Mouse (Mus musculus) forebrain, embryonic 12.5 days (tissue): ENCODE results near the gene Mpp3. TPM values are rescaled to one million over a fixed set of nuclear protein-coding genes. Genes with fewer than 3 reads are reported as not detected.

ENCODE experiments used
- ATAC-seq: fragments of 200-750 bp; cut with Nextera tagmentation; 2 replicates; pipeline ENCODE4 v1.8.0; 2017; ENCODE audit warnings: moderate TSS enrichment; ENCODE audit not compliant: low FRiP score
- H3K27ac ChIP-seq: fragments of 300-500 bp; sonication (generic); 2 replicates; pipeline ENCODE4 v1.5.1; 2016; ENCODE audit warnings: mild to moderate bottlenecking
- H3K27me3 ChIP-seq: fragments of 300-500 bp; sonication (generic); 2 replicates; pipeline ENCODE4 v1.6.1; 2016; ENCODE audit warnings: mild to moderate bottlenecking
- H3K36me3 ChIP-seq: fragments of 300-500 bp; sonication (generic); replicated peaks from 2 replicates; pipeline ENCODE4 v1.6.1; 2016; ENCODE audit warnings: mild to moderate bottlenecking
- H3K4me1 ChIP-seq: fragments of 300-500 bp; sonication (generic); 2 replicates; pipeline ENCODE4 v1.6.1; 2016
- H3K4me2 ChIP-seq: fragments of 300-500 bp; sonication (generic); 2 replicates; pipeline ENCODE4 v1.6.1; 2016; ENCODE audit warnings: mild to moderate bottlenecking, moderate library complexity
- H3K4me3 ChIP-seq: fragments of 300-500 bp; sonication (generic); replicated peaks from 2 replicates; pipeline ENCODE4 v1.5.1; 2016; ENCODE audit warnings: mild to moderate bottlenecking
- H3K9ac ChIP-seq: fragments of 300-500 bp; sonication (generic); 2 replicates; pipeline ENCODE4 v1.6.1; 2016; ENCODE audit warnings: mild to moderate bottlenecking
- H3K9me3 ChIP-seq: fragments of 300-500 bp; sonication (generic); 2 replicates; pipeline ENCODE4 v1.6.1; 2016
- WGBS: fragments of 180-500 bp; shearing (Covaris S2); methylation state at CpG from one replicate; pipeline ENCODE4 v1.1.7; 2016; 5-methylcytosine and 5-hydroxymethylcytosine counted together
- polyA plus RNA-seq: library from polyadenylated mRNA; unstranded; fragments of >200 nt; fragmentation: Nextera tagmentation; extraction: Ambion mirVana; gene quantifications from 2 replicates; pipeline ENCODE4 v1.2.1, GENCODE M21; 2016

Gene Mpp3
- polyA plus RNA-seq, 1 experiment from 2014 or later = 35.7 TPM

- no peak overlapping the region for H3K4me3 ChIP-seq
- no peak overlapping the region for H3K9ac ChIP-seq
- no peak overlapping the region for H3K4me2 ChIP-seq
- WGBS = 50% methylated on average over 4 of the region's 4 CpGs
- no peak for ATAC-seq
- H3K9me3 ChIP-seq = no peaks in the 10 kb centered on the region
- H3K27ac ChIP-seq = no peak overlapping the region
- 0 out of 2 replicates have a peak, but pooled peaks cover 3% of the 10 kb centered on the region for H3K36me3 ChIP-seq
- 0 out of 2 replicates have a peak, but pooled peaks cover 3% of the 10 kb centered on the region for H3K27me3 ChIP-seq
- no peaks in the 10 kb centered on the region for H3K4me1 ChIP-seq
Observed at GRCm38 (mm10) chr11:102051954-102052353, 23.7 kb upstream of the Mpp3 start.

- H3K9me3 ChIP-seq = no peaks in the 10 kb centered on the region
- H3K4me3 ChIP-seq = no peak overlapping the region
- ATAC-seq = no peak
- H3K27ac ChIP-seq = no peak overlapping the region
- H3K4me2 ChIP-seq = no peak overlapping the region
- H3K36me3 ChIP-seq = no peaks in the 10 kb centered on the region
- H3K9ac ChIP-seq = no peak overlapping the region
- no peaks in the 10 kb centered on the region for H3K4me1 ChIP-seq
- WGBS = 75% methylated on average over 4 of the region's 4 CpGs
- H3K27me3 ChIP-seq = 0 out of 2 replicates have a peak, but pooled peaks cover 3% of the 10 kb centered on the region
Observed at GRCm38 (mm10) chr11:102051541-102051940, 23.3 kb upstream of the Mpp3 start.

GRCm38 (mm10) chr11:102049875-102050482 lies 21.7 kb upstream of the Mpp3 start:
- ATAC-seq = no peak
- 0 out of 2 replicates have a peak, but pooled peaks cover 3% of the 10 kb centered on the region for H3K27me3 ChIP-seq

DNA sequence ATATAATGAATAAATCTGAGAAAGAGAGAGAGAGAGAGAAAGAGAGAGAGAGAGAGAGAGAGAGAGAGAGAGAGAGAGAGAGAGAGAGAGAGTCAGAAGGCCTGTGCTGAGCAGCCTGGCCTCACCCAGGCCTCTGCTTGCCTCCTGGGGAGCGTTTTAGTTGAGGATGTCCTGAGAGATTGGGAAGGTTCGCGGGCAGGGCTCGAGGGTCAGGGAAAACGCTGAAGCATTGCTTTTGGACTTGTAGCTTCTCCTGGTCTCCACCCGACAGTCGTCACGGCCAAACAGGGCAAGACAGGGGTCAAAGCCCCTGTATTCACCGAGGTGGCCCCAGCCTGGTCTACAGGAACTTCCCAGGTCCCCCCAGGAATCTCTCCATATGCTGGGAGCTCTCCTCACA lies 18.3 kb upstream of the Mpp3 start:
- WGBS = 78% methylated on average over 9 of the region's 9 CpGs
- no peak for ATAC-seq
- Histone ChIP-seq H3K4me3 (no peak overlapping the region), H3K4me1 (no peaks in the 10 kb centered on the region), H3K27me3 (0 out of 2 replicates have a peak, but pooled peaks cover 3% of the 10 kb centered on the region), H3K4me2 (no peak overlapping the region), H3K27ac (no peak overlapping the region), H3K9ac (no peak overlapping the region), H3K9me3 (peaks cover 17% of the 10 kb centered on the region), H3K36me3 (no peaks in the 10 kb centered on the region)

More at GRCm38 (mm10) chr11:102049875-102050482, 21.7 kb upstream of the Mpp3 start:
- no peak overlapping the region for H3K9ac ChIP-seq
- H3K9me3 ChIP-seq = peaks cover 14% of the 10 kb centered on the region
- no peak overlapping the region for H3K4me2 ChIP-seq
- H3K27ac ChIP-seq = no peak overlapping the region
- H3K4me1 ChIP-seq = no peaks in the 10 kb centered on the region
- H3K36me3 ChIP-seq = no peaks in the 10 kb centered on the region
- 56% methylated on average over 14 of the region's 14 CpGs for WGBS
- no peak overlapping the region for H3K4me3 ChIP-seq

DNA sequence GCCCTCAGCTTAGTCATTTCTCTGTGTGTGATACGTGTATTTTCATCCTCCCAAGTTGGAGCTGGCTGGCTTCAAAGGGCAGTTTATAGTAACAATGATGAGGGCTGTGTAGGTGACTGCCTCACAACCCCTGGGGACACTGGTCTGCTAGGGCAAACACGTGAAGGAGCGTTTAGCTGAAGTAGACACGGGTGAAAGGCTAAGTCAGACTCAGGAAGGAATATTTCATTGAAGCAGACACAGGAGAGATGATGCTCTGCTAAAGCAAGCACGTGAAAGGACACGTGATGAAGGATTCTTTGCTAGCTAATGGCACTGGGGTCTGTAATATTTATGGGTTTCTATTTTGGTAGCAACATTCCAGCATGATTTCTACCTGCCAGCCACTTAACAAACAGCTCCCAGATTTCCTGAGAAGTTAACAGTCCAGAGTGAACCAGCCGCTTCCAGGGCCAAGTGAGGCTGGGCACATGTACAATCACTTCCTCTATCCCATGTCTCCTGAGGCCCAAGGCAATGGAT lies 16.5 kb upstream of the Mpp3 start:
- 88% methylated on average over 7 of the region's 7 CpGs for WGBS
- no peaks in the 10 kb centered on the region for H3K27me3 ChIP-seq
- H3K9ac ChIP-seq = no peak overlapping the region
- no peak overlapping the region for H3K4me2 ChIP-seq
- no peak overlapping the region for H3K4me3 ChIP-seq
- no peaks in the 10 kb centered on the region for H3K4me1 ChIP-seq
- H3K9me3 ChIP-seq = peaks cover 17% of the 10 kb centered on the region
- no peak overlapping the region for H3K27ac ChIP-seq
- no peak for ATAC-seq
- H3K36me3 ChIP-seq = no peaks in the 10 kb centered on the region

GRCm38 (mm10) chr11:102043381-102043780 lies 15.1 kb upstream of the Mpp3 start:
- Histone ChIP-seq H3K27ac (no peak overlapping the region), H3K4me2 (no peak overlapping the region), H3K36me3 (no peaks in the 10 kb centered on the region), H3K9ac (no peak overlapping the region), H3K9me3 (peaks cover 17% of the 10 kb centered on the region), H3K4me3 (no peak overlapping the region), H3K27me3 (no peaks in the 10 kb centered on the region), H3K4me1 (no peaks in the 10 kb centered on the region)
- no peak for ATAC-seq
- 84% methylated on average over 6 of the region's 6 CpGs for WGBS

DNA sequence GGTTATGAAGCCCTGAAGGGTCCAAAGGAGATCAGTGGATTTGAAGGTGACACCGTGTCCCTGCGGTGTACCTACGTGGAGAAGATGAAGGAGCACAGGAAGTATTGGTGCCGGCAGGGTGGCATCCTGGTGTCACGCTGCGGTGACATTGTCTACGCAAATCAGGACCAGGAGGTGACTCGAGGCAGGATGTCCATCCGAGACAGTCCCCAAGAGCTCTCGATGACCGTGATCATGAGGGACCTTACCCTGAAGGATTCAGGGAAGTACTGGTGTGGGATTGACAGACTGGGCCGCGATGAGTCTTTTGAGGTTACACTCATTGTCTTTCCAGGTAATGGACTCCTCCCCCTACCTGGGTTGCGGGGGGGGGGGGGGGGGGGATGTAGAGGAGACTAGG lies 14.7 kb upstream of the Mpp3 start:
- Histone ChIP-seq H3K4me1 (no peaks in the 10 kb centered on the region), H3K4me3 (no peak overlapping the region), H3K4me2 (no peak overlapping the region), H3K36me3 (no peaks in the 10 kb centered on the region), H3K27me3 (no peaks in the 10 kb centered on the region), H3K9ac (no peak overlapping the region), H3K27ac (no peak overlapping the region), H3K9me3 (peaks cover 17% of the 10 kb centered on the region)
- WGBS = 96% methylated on average over 13 of the region's 14 CpGs
- ATAC-seq = no peak

GRCm38 (mm10) chr11:102041350-102041949 lies 13.2 kb upstream of the Mpp3 start, which contains the start of gene Cd300lg:
Gene Cd300lg, plus strand, starts transcription at chr11:102041509.
- no peak for ATAC-seq
- H3K27me3 ChIP-seq = 0 out of 2 replicates have a peak, but pooled peaks cover 2% of the 10 kb centered on the region
- H3K4me3 ChIP-seq = no peak within 1 kb of the TSS
- 62% methylated on average over 5 of the region's 5 CpGs for WGBS
- H3K27ac ChIP-seq = no peak within 1 kb of the TSS
- H3K4me1 ChIP-seq = no peaks in the 10 kb centered on the region
- H3K9me3 ChIP-seq = peaks cover 17% of the 10 kb centered on the region
- H3K9ac ChIP-seq = no peak within 1 kb of the TSS
- H3K4me2 ChIP-seq = no peak within 1 kb of the TSS
- no peaks in the 10 kb centered on the region for H3K36me3 ChIP-seq

- H3K9ac ChIP-seq = no peak overlapping the region
- no peak overlapping the region for H3K4me3 ChIP-seq
- no peak overlapping the region for H3K4me2 ChIP-seq
- WGBS = 66% methylated on average over 4 of the region's 4 CpGs
- H3K27ac ChIP-seq = no peak overlapping the region
- H3K4me1 ChIP-seq = no peaks in the 10 kb centered on the region
- H3K9me3 ChIP-seq = peaks cover 10% of the 10 kb centered on the region
- ATAC-seq = no peak
- H3K36me3 ChIP-seq = no peaks in the 10 kb centered on the region
- 0 out of 2 replicates have a peak, but pooled peaks cover 2% of the 10 kb centered on the region for H3K27me3 ChIP-seq
Observed at GRCm38 (mm10) chr11:102040646-102041045, 12.4 kb upstream of the Mpp3 start.

GRCm38 (mm10) chr11:102040138-102040524 lies 11.9 kb upstream of the Mpp3 start:
- H3K9me3 ChIP-seq = peaks cover 5% of the 10 kb centered on the region
- H3K27me3 ChIP-seq = 0 out of 2 replicates have a peak, but pooled peaks cover 2% of the 10 kb centered on the region
- WGBS = under 1% methylated on average over 9 of the region's 9 CpGs
- no peaks in the 10 kb centered on the region for H3K4me1 ChIP-seq
- H3K4me3 ChIP-seq = no peak overlapping the region
- no peaks in the 10 kb centered on the region for H3K36me3 ChIP-seq
- no peak overlapping the region for H3K4me2 ChIP-seq
- peak; percentile 75; the same call in 1 of the 2 replicates for ATAC-seq
- no peak overlapping the region for H3K27ac ChIP-seq
- no peak overlapping the region for H3K9ac ChIP-seq

- H3K4me2 ChIP-seq = no peak overlapping the region
- no peaks in the 10 kb centered on the region for H3K36me3 ChIP-seq
- WGBS = 65% methylated on average over 13 of the region's 13 CpGs
- no peaks in the 10 kb centered on the region for H3K4me1 ChIP-seq
- H3K27ac ChIP-seq = no peak overlapping the region
- no peak overlapping the region for H3K9ac ChIP-seq
- 0 out of 2 replicates have a peak, but pooled peaks cover 2% of the 10 kb centered on the region for H3K27me3 ChIP-seq
- ATAC-seq = no peak
- 0 out of 2 replicates have a peak, but pooled peaks cover 1% of the 10 kb centered on the region for H3K9me3 ChIP-seq
- no peak overlapping the region for H3K4me3 ChIP-seq
Observed at GRCm38 (mm10) chr11:102039487-102040137, 11.4 kb upstream of the Mpp3 start.

DNA sequence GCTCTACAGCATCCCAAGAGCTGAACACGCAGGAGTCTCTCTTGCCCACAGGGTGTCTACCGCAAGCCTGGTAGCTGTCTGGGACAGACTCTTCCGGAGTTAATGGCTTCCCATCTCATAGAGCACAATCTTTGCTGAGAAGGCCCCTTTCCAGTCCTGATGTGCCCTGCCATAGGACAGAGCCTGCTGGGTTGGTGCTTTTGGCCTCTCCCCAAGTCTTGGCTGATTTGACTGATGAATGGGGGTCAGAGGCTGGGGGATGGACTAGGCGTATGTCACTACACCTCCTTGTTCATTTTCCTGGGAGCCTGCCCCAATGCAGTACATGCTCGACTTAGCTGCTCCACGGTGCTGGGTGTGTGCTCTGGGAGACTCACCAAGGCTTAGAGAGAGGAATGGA lies 9.5 kb upstream of the Mpp3 start:
- no peaks in the 10 kb centered on the region for H3K9me3 ChIP-seq
- H3K27ac ChIP-seq = no peak overlapping the region; the same call in 1 of the 2 replicates
- H3K4me3 ChIP-seq = no peak overlapping the region
- H3K27me3 ChIP-seq = peaks cover 6% of the 10 kb centered on the region; the same call in 1 of the 2 replicates
- no peaks in the 10 kb centered on the region for H3K36me3 ChIP-seq
- 87% methylated on average over 6 of the region's 6 CpGs for WGBS
- H3K9ac ChIP-seq = no peak overlapping the region
- H3K4me1 ChIP-seq = no peaks in the 10 kb centered on the region
- H3K4me2 ChIP-seq = no peak overlapping the region
- ATAC-seq = no peak
